Mouse (Mus musculus) heart, adult 2 months (tissue): Measurements from ENCODE around the gene S1pr1.

ENCODE experiments used
- CTCF ChIP-seq: fragments of 200-600 bp; IDR thresholded peaks from 2 replicates; pipeline ENCODE4 v1.8.1; 2022; ENCODE audit warnings: antibody characterized with exemption, mild to moderate bottlenecking, moderate library complexity
- EP300 ChIP-seq: fragments of 200-500 bp; IDR thresholded peaks from 2 replicates; pipeline ENCODE4 v1.6.1; 2011; ENCODE audit warnings: low read depth, low read length, control low read depth; ENCODE audit not compliant: insufficient read depth
- POLR2A ChIP-seq: fragments of 200-500 bp; IDR thresholded peaks from 2 replicates; pipeline ENCODE4 v1.6.1; 2011; ENCODE audit warnings: mild to moderate bottlenecking, low read depth, low read length, control low read depth; ENCODE audit not compliant: insufficient read depth

- TF ChIP-seq CTCF (no peak), POLR2A (no peak), EP300 (no peak)
These were observed 33.6 kb upstream of the S1pr1 start for GRCm38 (mm10) chr3:115748289-115748989.
